Mouse (Mus musculus): ENCODE data around the gene Zfp36l2. TPM values are rescaled to one million over a fixed set of nuclear protein-coding genes. Genes with fewer than 3 reads are reported as not detected.
"Not testable (repeated sequence)": the region's sequence is repeated elsewhere in the genome, so short reads cannot be mapped to it uniquely, and the experiment has no call there.

The Zfp36l2 gene
- total RNA-seq, 4 experiments from 2014 or later = 52.8 to 74.4 (median 54.2) TPM

- no peak for DNase-seq
Observed at GRCm38 (mm10) chr17:84194282-84195002, 6.7 kb upstream of the Zfp36l2 start.

- DNase-seq = no peak
Observed at GRCm38 (mm10) chr17:84193411-84193810, 5.7 kb upstream of the Zfp36l2 start.

GRCm38 (mm10) chr17:84191946-84192345 lies 4.2 kb upstream of the Zfp36l2 start:
- no peak for DNase-seq

GRCm38 (mm10) chr17:84190885-84191284 lies 3.1 kb upstream of the Zfp36l2 start:
- DNase-seq = peak; percentile 70

- peak; percentile 50 for DNase-seq
Observed at GRCm38 (mm10) chr17:84189127-84189854, 1.5 kb upstream of the Zfp36l2 start.

GRCm38 (mm10) chr17:84188374-84188961 lies 721 bp upstream of the Zfp36l2 start:
- peak; percentile 98 for DNase-seq

- not testable (repeated sequence) for DNase-seq
Observed at GRCm38 (mm10) chr17:84187264-84187663, 483 bp downstream of the Zfp36l2 start.

GRCm38 (mm10) chr17:84186451-84187202 lies 1.1 kb downstream of the Zfp36l2 start:
- DNase-seq = peak; percentile 61

GRCm38 (mm10) chr17:84185581-84186450 lies 1.9 kb downstream of the Zfp36l2 start:
- peak; percentile 42 for DNase-seq

- no peak for DNase-seq
Observed at GRCm38 (mm10) chr17:84185011-84185411, 2.7 kb downstream of the Zfp36l2 start.

- peak; percentile 95 for DNase-seq
Observed at GRCm38 (mm10) chr17:84183291-84183781, 4.4 kb downstream of the Zfp36l2 start.

- peak; percentile 49 for DNase-seq
Observed at GRCm38 (mm10) chr17:84182311-84183271, 5.2 kb downstream of the Zfp36l2 start.

GRCm38 (mm10) chr17:84181502-84182310 lies 6.0 kb downstream of the Zfp36l2 start:
- DNase-seq = peak; percentile 50

- no peak for DNase-seq
Observed at GRCm38 (mm10) chr17:84180715-84181501, 6.8 kb downstream of the Zfp36l2 start.

- no peak for DNase-seq
Observed at GRCm38 (mm10) chr17:84179973-84180365, 7.8 kb downstream of the Zfp36l2 start.

GRCm38 (mm10) chr17:84179026-84179972 lies 8.4 kb downstream of the Zfp36l2 start:
- DNase-seq = no peak

- DNase-seq = no peak
Observed at GRCm38 (mm10) chr17:84177481-84177880, 10.3 kb downstream of the Zfp36l2 start.

Measured in adrenal gland, adult 8-10 months (tissue).